Mouse (Mus musculus) heart, postnatal 36 days (tissue): Measurements from ENCODE around the gene Morn4. TPM values are rescaled to one million over a fixed set of nuclear protein-coding genes. Genes with fewer than 3 reads are reported as not detected.

Experiments
- DNase-seq, 2 experiments: peaks; one replicate each; pipeline ENCODE4 v3.0.0; 2021 to 2022
- intact Hi-C: fragments of 180-260 bp; cut with DNase I; formaldehyde crosslinking; loops from one replicate; pipeline ENCODE4 v1.15.1; 2025
- total RNA-seq, 2 experiments: library from RNA; stranded (reverse); gene quantifications; 2 replicates each; pipeline ENCODE4 v1.2.3; 2021

Morn4 gene
- total RNA-seq, 2 experiments from 2014 or later, result 2.5 to 2.9 TPM

GRCm38 (mm10) chr19:42050251-42050650 lies 35.9 kb downstream of the Morn4 start:
- DNase-seq, result no peak
- intact Hi-C loops, result no loop called here

GRCm38 (mm10) chr19:42045269-42046102 lies 40.7 kb downstream of the Morn4 start, which contains the start of gene Hoga1:
Gene Hoga1 (plus strand): TSS chr19:42045610.
- DNase-seq, result peak; percentile 76 to 78
- intact Hi-C loops, result no loop called here

- intact Hi-C loops, result no loop called here
- DNase-seq, result no peak
These were observed 42.2 kb downstream of the Morn4 start for GRCm38 (mm10) chr19:42043988-42044387.

- DNase-seq, result no peak
These were observed 47.8 kb downstream of the Morn4 start for GRCm38 (mm10) chr19:42038310-42038709.

GRCm38 (mm10) chr19:42037167-42037702 lies 48.9 kb downstream of the Morn4 start:
- intact Hi-C loops, result loop anchor here (5.0 kb wide), 2 partner anchors 115 to 130 kb away; no protein-coding TSS in a partner anchor
- DNase-seq, result no peak

More at GRCm38 (mm10) chr19:42038310-42038709, 47.8 kb downstream of the Morn4 start:
- intact Hi-C loops, result loop anchor here (5.0 kb wide), 2 partner anchors 114 to 129 kb away; no protein-coding TSS in a partner anchor

GRCm38 (mm10) chr19:42036357-42036756 lies 49.8 kb downstream of the Morn4 start:
- intact Hi-C loops, result loop anchor here (5.0 kb wide), 2 partner anchors 116 to 131 kb away; no protein-coding TSS in a partner anchor
- no peak for DNase-seq

- peak; percentile 81 to 85 for DNase-seq
- intact Hi-C loops, result loop anchor here (2.0 to 5.0 kb wide), 3 partner anchors 33 to 132 kb away; no protein-coding TSS in a partner anchor
These were observed 50.5 kb downstream of the Morn4 start, which contains the start of gene Ankrd2 for GRCm38 (mm10) chr19:42035456-42036248. Gene Ankrd2 (plus strand): TSS chr19:42036000.

GRCm38 (mm10) chr19:42034881-42035455 lies 51.2 kb downstream of the Morn4 start:
- DNase-seq, result no peak
- intact Hi-C loops, result loop anchor here (2.0 to 5.0 kb wide), 3 partner anchors 34 to 132 kb away; no protein-coding TSS in a partner anchor

GRCm38 (mm10) chr19:42034146-42034775 lies 51.9 kb downstream of the Morn4 start:
- DNase-seq, result no peak
- intact Hi-C loops, result loop anchor here (2.0 kb wide), 1 partner anchor 35 kb away; no protein-coding TSS in a partner anchor

GRCm38 (mm10) chr19:42033611-42034010 lies 52.5 kb downstream of the Morn4 start:
- intact Hi-C loops, result loop anchor here (2.0 kb wide), 1 partner anchor 35 kb away; no protein-coding TSS in a partner anchor
- DNase-seq, result no peak

- no peak for DNase-seq
- intact Hi-C loops, result no loop called here
These were observed 55.0 kb downstream of the Morn4 start for GRCm38 (mm10) chr19:42031112-42031511.

- intact Hi-C loops, result loop anchor here (1.0 to 10.0 kb wide), 4 partner anchors 46 to 129 kb away; partner anchors contain the start of genes Exosc1, Pgam1, Rrp12 and Zdhhc16
These were observed 60.0 kb downstream of the Morn4 start for GRCm38 (mm10) chr19:42026158-42026557.

More at GRCm38 (mm10) chr19:42026158-42026557, 60.0 kb downstream of the Morn4 start:
- peak; percentile 85 to 90 for DNase-seq

Other genes with a start within 250 kb of the Morn4 start
- 1 to 10 TPM; 5.0 to 7.7 TPM for gene Frat2, start 238.2 kb downstream of the Morn4 start, total RNA-seq
- 10 to 100 TPM; 17.0 to 17.3 TPM for gene Rrp12, start 190.2 kb downstream of the Morn4 start, total RNA-seq
- 10 to 100 TPM; 91.8 to 93.2 TPM for gene Pgam1, start 174.4 kb downstream of the Morn4 start, total RNA-seq
- 10 to 100 TPM; 12.9 to 14.0 TPM for gene Exosc1, start 152.9 kb downstream of the Morn4 start, total RNA-seq
- 10 to 100 TPM; 16.2 to 17.4 TPM for gene Zdhhc16, start 152.9 kb downstream of the Morn4 start, total RNA-seq
- gene Mms19, start 105.2 kb downstream of the Morn4 start, total RNA-seq, result 10 to 100 TPM; 17.3 to 18.0 TPM
- 10 to 100 TPM; 19.6 to 21.2 TPM for gene Ubtd1, start 104.6 kb downstream of the Morn4 start, total RNA-seq
- gene Ankrd2, start 50.4 kb downstream of the Morn4 start, total RNA-seq, result under 1 TPM; 0.24 to 0.36 TPM
- gene Hoga1, start 40.7 kb downstream of the Morn4 start, total RNA-seq, result 1 to 10 TPM; 1.4 to 1.7 TPM
- not detected for gene 4933411K16Rik, start 34.1 kb downstream of the Morn4 start, total RNA-seq
- gene Pi4k2a, start 4.1 kb upstream of the Morn4 start, total RNA-seq, result 10 to 100 TPM; 19.6 to 25.4 TPM
- gene Avpi1, start 42.7 kb upstream of the Morn4 start, total RNA-seq, result 10 to 100 TPM; 11.0 to 11.3 TPM
- gene Marveld1, start 61.0 kb upstream of the Morn4 start, total RNA-seq, result 10 to 100 TPM; 22.2 to 24.0 TPM
- gene Zfyve27, start 77.6 kb upstream of the Morn4 start, total RNA-seq, result 10 to 100 TPM; 25.6 to 25.8 TPM
- 1 to 10 TPM; 5.1 to 5.3 TPM for gene Sfrp5, start 115.9 kb upstream of the Morn4 start, total RNA-seq
- gene Golga7b, start 161.2 kb upstream of the Morn4 start, total RNA-seq, result under 1 TPM; 0.49 to 0.97 TPM